Mouse (Mus musculus): ENCODE measurements around the gene Sp1.

The Sp1 gene

GRCm38 (mm10) chr15:102405489-102406195, at the start of gene Sp1:
Sp1 (plus strand) TSS chr15:102406143.
- DNase-seq (ENCODE audit: low spot score in 2 of 2): peak; percentile 100

DNA sequence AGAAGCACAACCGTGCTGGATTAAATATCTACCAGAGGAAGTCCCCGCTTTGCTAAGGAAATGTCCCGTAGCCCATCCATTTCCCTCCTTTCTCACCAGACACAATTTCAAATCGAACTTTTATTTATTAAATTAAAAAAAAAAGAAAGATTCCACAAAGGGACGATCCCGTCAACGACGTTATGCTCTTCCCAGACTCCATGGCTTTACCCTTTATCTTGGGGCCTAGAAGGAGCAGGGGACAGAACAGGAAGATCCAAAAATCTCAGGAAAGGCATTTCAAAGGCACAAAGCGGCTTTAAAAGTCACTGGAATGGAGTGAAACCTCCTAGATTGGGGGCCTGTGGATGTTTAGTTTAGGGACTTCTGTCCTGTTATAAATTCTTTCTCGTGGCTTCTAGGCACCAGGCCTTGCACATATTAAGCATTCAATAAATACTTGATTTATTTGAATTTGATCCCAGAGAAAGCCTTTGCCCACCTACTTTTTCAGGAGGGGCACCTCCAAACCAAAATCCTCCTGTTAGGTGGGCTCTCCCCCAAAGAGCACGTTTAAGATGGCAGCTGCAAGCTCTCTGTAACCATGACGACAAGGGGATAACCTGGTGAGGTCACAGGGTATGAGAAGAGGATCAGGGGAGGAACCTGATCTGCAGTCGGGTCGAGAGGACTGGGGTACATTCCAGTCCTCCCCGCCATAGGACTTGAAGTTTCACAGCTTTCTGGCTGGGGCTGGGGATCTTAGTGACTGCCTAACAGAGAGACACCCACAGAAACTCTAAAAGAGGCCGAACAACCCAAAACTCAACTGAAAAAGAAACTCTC, 49.2 kb upstream of the Sp1 start:
- no peak for DNase-seq (ENCODE audit: low spot score in 2 of 2)

- DNase-seq (ENCODE audit: low spot score in 2 of 2): no peak
These were observed 47.8 kb upstream of the Sp1 start for GRCm38 (mm10) chr15:102358126-102358525.

GRCm38 (mm10) chr15:102358834-102359233, 47.1 kb upstream of the Sp1 start:
- no peak for DNase-seq (ENCODE audit: low spot score in 2 of 2)

DNA sequence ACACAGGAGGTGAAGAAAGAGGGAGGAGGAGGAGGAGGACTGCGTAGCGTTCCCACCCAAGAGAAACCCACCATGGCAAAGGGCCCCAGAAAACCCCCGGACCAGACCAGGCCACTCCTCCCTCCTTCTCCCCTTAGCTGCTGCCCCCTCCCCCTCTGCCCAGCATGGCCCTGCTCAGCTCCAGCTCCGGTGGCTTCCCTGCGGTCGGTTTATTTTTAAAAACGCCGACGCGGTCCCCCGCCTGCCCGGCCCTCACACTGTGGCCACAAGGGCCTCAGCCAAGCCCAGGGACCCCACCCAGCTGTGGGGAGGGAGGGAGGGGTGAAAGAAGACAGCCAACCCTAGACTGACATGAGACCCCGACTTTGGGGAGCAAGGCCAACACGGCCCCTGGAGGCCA, 43.3 kb upstream of the Sp1 start:
- DNase-seq (ENCODE audit: low spot score in 2 of 2): no peak

GRCm38 (mm10) chr15:102364678-102365077, 41.3 kb upstream of the Sp1 start:
- no peak for DNase-seq (ENCODE audit: low spot score in 2 of 2)

GRCm38 (mm10) chr15:102366238-102366637, 39.7 kb upstream of the Sp1 start:
- DNase-seq (ENCODE audit: low spot score in 2 of 2): no peak

DNA sequence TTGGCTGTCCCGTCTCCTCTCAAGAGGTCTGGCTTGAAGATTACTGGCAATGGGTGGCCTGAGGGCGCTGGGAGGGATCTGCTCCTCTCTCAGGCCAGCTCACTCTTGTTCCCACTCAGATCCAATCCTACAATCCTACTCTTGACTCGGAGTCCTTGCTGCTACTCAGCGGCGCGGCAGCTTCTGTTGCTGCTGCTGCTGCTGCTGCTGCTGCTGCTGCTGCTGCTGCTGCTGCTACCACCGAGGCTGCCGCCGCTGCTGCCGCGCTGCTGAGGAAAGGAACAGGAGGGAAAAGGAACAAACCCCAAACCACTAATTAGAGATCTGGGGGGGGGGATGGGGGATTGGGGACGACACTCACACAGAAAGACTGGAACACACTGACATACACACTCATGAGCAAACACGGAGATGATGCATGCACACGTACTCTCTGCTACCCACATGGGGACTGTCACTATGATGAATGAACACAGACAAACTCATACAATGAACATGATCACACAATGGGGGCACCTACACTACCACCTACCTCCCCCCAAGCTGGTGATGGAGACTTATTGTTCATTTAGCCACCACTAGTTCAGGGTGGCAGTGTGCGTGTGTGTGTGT, 39.1 kb upstream of the Sp1 start, which contains the start of gene Sp7:
TSS of gene Sp7 (minus strand) at position 450 of the 612 bp plus-strand sequence.
- DNase-seq (ENCODE audit: low spot score in 2 of 2): no peak

- no peak for DNase-seq (ENCODE audit: low spot score in 2 of 2)
These were observed 36.0 kb upstream of the Sp1 start for GRCm38 (mm10) chr15:102369972-102370371.

DNA sequence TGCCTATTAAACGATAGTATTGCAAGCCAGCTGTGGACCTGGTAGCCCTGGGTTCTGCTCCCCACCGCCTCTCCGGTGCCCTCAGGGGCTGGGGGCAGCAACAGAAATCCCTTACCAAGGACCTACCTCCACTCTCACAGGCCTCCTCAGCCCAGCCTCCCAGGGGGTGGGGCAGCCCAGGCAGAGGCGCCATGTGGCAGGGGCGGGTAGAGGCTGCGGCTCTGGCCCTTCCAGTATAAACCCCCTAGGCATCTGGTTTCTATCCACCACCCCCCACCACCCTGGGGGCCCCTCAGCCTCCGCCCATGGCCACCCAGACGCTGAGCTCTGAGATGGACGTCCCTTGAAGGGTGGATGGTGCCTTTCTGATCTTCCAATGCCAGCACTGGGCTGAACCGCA, 35.2 kb upstream of the Sp1 start:
- no peak for DNase-seq (ENCODE audit: low spot score in 2 of 2)

DNA sequence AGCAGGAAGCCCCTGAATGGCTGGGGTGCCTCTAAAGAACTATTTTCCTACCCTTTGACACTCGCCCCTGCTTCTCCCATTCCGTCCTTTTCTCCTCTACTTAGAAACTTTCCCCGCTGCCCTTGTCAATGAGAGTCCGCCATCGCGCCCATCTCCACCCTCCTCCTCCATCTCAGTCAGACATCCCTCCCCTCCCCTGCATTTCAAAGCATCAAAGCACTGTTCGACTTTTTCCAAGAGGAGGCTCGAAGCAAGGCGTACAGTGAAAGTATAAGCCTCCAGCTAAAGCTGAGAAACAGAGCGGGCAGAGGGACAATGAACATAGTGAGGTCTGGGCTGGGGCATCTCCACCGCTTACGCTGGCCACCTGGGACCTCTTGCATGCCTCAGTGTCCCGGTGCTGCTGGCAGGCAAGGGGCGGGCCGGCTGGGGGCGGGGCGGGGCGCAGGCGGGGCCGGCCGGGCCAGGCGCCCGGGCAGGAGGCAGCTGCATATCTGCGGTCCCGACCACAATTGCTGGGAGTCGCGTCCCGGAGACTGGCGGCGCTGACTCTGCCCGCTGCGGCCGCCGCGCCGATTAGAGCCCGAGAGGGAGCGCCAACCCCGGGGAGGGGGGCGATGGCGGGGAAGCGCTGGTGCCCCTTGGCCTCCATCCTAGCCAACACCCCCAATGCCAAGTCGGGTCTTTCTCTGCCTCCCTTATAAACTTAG, 29.3 kb upstream of the Sp1 start:
- no peak for DNase-seq (ENCODE audit: low spot score in 2 of 2)

DNA sequence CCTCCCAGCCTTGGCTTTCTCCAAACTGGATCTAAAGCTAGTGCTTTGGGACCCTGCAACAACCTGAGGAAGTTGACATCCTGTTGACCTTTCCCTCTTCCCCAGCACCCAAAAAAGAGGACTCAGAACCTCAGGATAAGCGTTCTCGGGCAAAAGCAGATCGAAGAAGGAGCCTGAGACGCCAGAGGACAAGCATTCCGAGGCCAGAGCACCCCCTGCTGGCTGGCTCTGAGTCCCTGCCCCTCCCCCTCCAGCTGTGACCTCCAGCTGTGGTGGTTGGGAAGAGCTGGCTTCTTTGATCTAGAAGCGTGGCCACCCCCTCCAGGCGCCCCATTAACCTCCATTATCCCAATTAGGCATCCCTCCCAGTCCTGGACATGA, 28.8 kb upstream of the Sp1 start:
- DNase-seq (ENCODE audit: low spot score in 2 of 2): peak; percentile 53 to 54

GRCm38 (mm10) chr15:102377810-102378262, 28.1 kb upstream of the Sp1 start:
- no peak for DNase-seq (ENCODE audit: low spot score in 2 of 2)

GRCm38 (mm10) chr15:102381575-102381974, 24.4 kb upstream of the Sp1 start:
- peak; percentile 61 to 72 for DNase-seq (ENCODE audit: low spot score in 2 of 2)

DNA sequence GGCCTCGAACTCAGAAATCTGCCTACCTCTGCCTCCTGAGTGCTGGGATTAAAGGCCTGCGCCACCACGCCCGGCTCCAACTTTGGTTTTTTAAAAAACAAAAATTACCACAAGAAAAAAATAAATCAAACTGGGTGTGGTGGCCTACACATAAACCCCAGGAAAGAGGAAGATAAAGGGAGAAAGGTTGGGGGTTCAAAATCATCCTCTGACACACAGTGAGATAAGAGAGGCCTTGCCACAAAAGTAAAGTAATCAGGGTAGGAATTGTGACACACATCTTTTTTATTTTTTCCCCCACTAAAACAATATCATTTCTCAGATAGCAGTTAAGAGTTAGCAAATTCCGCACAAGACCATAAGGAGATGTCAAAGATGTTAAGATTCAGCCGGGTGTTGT, 22.3 kb upstream of the Sp1 start:
- DNase-seq (ENCODE audit: low spot score in 2 of 2): no peak

- DNase-seq (ENCODE audit: low spot score in 2 of 2): no peak
These were observed 19.3 kb upstream of the Sp1 start for GRCm38 (mm10) chr15:102386640-102387039.

- DNase-seq (ENCODE audit: low spot score in 2 of 2): no peak
These were observed 17.0 kb upstream of the Sp1 start for GRCm38 (mm10) chr15:102388942-102389341.

GRCm38 (mm10) chr15:102392520-102392919, 13.4 kb upstream of the Sp1 start:
- DNase-seq (ENCODE audit: low spot score in 2 of 2): no peak

DNA sequence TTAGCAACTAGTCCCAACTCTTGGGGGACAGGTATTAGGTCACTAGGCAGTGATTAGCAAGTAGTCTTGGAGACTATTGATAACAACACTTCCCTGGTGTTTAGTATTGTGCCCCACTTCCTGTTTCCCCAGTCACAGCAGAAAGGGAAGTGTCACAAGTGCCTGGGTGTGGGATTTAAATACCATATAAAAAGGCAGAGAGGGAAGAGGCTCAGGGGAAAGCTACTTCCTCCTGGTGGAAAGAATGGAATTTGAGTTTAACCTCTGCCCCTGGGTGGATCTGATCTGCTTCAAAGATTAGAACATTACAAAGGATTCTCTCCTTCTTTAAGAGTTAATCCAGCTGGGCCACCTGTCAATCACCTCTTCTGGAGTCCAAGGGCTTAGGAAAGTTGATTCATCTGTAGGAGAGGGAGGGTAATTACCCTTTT, 12.3 kb upstream of the Sp1 start:
- no peak for DNase-seq (ENCODE audit: low spot score in 2 of 2)

DNA sequence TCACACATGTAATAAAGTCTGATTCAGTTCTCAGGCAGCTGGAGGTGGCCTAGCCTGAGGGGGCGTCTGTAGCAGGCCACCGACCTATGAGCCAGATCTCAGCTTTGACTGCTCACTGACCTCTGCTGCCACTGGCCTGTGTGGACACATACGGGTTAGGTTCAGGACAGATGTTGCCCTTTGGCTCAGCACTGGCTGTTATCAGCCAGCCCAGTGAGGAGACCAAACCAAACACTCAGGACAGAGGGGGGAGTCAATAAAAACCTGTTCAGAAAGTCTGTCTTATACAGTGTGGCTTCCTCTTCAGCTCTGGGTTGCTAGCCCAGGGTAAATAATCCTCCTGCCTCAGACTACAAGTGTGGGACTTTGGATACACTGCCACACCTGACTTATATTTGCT, 10.9 kb upstream of the Sp1 start:
- no peak for DNase-seq (ENCODE audit: low spot score in 2 of 2)

DNA sequence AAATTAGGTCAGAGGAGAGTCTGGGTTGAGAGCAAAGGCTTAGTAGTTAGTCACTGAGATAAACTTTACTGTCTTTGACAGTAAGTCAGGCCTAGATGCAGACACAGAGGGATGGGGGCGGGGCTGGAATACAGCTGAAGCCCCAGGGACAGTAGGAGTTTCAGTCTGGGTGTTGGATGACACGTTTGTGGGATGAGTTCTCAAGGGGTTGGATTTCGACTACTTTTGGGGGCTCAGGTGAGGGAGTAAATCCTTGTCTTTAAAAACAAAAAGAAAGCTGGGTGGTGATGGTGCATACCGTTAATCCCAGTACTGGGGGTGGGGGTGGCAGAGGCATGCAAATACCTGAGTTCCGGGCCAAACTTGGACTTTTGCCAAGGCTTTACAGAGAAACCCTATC, 7.3 kb upstream of the Sp1 start:
- DNase-seq (ENCODE audit: low spot score in 2 of 2): no peak
